Mouse (Mus musculus): ENCODE results near the gene Ipo11.
"Not testable (repeated sequence)": the region's sequence is repeated elsewhere in the genome, so short reads cannot be mapped to it uniquely, and the experiment has no call there.

Gene Ipo11

DNA sequence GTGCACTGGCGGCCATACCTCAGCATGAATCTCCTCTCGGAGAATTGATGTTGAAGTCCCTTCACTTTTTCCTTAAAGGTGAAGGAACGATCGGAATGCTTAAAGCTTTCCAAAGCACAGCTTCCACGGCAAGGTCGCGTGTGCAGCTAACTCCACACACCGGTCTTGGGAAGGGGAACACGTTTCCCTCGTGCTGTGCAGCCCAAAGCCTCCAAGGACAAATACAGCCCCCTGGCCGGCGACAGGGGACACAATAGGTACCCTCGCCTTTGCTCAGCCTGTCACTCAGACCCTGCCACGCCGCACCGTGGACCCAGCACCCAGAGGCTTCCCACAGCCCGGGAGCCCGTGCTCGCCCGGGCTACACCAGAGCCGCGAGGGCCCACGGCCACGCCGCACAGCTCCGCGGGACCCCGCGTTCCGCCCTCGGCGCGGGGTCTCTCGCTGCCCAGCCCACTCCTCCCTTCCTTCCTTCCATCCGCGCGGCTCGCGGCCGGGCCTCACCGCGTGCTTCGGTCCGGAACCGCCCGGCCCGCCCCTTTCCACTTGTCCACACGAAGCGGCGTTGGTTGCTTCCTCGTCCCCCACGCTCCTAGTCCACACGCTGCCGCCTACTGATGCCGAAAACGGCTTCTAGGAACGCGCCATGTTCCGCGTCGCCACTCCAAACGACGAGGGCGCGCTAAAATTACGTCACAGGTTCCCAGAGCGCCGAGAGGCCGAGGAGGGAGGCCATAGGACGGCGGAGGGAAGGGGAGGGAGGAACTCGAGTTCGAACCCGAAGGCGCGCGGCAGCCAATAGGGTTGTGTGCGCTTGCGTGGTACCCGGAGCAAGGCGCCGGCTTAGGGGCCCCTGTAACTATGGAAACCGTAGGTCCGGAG, at the start of gene Ipo11:
Gene Ipo11, minus strand, starts transcription at position 703 of the 882 bp plus-strand sequence.
- peak; percentile 95 for DNase-seq

DNA sequence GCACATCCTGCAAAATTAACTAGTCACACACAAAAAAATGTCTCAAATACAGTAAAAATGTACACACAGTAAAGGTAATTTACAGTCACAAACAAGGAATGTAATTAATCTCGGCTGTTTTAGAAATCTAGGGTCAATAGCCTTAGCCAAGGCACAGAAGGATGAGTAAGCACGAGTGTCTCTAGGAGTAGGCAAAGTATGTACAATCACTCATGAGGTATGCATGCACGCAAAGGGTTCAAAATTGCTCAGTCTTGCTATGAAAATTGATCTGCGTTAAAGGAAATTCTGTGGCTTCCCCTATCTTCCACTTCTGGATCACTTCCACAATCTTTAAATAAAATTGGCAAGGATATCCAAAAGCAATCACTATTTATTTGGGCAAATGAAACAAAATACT, 24.7 kb upstream of the Ipo11 start:
- no peak for DNase-seq

DNA sequence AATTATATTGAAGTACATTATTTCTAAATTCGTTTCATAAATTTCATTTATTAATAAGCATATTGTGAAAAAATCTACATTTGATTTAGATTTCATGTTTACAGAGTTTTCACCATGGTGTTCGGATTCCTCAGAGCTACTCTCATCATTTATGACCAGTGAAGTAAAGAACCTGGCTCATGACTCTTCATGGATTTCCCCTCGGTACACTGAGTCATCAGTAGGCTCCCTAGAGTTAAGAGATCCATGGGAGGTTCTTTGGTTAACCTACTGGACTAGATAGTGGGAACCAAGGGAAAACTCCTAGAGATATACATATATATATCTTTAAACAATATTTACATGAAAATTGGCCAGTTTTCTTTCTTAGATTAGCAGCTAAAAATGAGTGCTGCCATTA, 23.8 kb upstream of the Ipo11 start:
- DNase-seq, result no peak

DNA sequence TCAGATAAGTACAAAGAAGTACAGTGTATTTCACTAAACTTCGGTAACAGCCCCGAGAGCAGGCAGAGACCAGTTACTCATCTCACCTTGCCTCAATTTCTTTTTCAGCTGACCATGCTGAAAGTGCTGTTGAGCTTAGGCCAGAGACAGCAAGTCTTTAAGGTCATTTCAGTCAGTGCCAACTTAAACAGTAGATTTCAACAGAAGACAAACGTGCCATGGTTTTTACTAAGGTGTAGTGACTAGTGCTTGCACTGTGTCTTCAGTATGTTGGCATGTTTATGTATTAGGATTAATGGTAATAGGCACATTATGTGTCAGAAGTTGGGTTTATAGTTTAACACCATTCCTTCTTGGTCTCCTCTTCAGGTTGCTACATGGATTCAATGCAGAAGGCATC, 21.5 kb upstream of the Ipo11 start:
- DNase-seq, result no peak

DNA sequence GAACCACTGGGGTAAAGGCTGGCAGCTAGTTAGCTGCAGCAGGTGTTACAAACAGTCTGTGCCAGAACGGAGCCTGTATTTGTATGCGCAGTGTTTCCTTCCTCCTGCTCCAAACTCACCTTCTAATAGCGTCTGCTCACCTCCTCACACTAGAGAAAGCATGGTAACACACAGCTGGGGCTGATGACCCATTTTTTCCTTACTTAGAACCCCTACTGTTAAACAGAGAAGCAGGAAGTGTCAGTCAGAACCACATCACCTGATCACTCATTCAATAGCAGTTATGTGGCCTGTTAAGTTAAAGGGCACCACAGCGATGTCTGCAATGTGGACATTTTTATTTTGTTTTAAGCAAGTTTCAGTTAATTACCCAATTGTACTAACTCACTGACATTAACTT, 20.8 kb upstream of the Ipo11 start:
- DNase-seq, result no peak

DNA sequence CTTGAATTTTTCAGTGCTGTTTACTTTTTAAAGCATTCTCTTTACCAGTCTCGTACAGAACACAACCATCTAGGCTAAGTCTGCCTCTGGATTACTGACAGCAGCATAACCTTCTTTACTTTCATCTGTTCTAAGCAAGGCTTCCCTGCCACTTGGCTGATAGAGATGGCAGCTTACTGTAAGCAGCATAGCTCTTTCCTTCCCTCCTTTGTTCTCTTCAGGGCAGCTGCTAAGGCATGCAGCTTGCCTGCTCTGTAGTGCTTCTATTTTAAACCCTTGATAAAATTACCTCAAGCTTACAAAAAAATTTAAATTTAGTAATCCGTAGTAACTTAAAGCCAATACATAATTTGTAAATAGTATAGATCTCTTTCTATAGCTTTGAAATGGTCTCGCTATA, 18.1 kb upstream of the Ipo11 start:
- DNase-seq, result no peak

DNA sequence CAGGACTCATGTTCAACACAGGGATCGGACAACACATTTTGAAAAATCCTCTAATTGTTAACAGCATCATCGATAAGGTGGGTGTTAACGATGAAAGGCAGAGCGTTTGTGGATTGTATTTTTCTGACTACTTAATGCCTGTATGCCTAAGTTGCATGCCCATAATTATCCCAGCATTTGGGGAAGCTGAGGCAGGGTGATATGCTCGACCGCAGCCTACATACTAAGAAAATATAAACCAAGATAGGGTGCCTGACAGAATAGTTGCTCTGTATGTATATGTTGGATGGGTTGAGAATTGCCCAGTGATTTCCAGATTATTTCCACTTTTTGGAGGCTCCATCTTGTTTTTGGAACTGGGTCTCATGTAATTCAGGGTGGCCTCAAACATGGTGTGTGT, 10.8 kb upstream of the Ipo11 start:
- DNase-seq, result no peak

DNA sequence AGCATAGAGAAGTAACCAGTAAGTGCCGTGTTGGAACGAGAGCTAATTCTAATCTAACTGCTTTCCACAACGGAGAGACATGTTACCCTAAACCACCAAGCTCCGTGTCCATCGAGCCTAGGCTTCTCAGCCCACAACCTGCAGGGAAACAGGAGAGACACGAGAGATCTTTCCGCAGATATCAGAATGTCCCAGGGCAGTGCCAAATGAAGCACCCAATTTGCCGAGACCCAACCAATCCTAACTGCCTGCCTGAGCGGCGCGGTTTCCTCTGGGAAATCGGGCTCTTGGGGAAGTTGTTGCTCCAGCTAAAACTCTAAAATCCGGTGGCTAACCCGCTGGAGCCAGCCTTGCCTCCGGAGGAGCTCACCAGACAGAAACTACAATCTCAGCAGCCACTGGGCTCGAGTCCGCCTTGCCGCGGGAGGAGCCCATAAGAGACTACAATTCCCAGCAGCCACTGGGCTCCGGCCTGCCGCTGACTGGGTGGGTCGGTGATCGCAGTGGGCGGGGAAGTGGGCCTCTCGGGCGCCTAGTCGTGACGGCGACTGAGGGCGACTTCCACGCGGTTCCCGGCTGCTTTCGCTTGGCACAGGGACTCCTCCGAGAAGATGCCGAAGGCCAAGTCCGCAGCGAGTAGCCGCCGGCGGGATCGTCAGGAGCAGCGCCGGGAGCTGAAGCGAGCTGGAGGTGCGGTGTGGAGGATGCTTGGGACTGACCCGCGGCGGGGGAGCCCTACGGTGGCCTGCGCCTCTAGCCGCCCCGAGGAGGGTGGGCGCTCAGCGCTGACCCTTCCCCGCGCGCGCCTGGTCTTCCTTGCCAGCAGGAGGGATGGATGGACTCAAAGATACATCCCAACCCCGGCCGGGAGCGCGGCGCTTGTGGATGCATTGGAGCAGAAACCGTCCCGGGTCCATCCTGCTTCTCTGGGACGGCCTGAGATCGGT, 10.1 kb upstream of the Ipo11 start, which contains the start of gene Dimt1:
Gene Dimt1, plus strand, starts transcription at position 534 of the 947 bp plus-strand sequence.
- peak; percentile 98 for DNase-seq

DNA sequence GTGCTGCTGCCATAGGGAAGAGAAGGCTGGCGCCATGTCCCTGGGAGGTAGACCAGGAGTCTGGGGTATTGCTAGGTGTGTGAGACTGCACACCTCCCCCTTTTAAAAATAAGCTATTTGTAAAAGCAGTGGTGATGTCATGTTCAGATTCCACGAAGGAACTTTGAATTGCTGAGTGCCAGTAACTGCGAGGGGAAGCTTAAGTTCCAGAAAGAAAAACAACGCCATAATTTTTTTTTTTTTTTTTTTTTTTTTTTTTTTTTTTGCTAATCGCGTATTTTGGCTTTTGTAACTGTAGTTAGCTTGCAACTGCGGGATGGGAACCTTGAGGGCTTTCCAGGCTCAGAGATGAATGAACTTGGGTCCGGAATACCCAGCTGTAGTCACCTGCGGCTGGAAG, 8.8 kb upstream of the Ipo11 start:
- DNase-seq, result no peak

DNA sequence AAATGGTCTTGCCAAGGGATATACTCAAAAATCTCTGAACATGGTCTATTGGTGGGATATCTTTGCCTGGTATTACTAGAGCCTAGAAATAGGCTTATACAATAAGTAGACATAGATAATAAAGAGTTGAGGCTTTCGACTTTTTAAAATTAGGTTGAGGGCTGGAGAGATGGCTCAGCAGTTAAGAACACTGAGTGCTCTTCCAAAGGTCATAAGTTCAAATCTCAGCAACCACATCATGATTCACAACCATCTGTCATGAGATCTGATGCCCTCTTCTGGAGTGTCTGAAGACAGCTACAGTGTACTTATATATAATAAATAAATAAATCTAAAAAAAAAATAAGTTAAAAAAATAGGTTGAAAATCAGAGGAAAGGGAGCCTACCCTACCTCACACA, 6.0 kb upstream of the Ipo11 start:
- DNase-seq, result no peak

DNA sequence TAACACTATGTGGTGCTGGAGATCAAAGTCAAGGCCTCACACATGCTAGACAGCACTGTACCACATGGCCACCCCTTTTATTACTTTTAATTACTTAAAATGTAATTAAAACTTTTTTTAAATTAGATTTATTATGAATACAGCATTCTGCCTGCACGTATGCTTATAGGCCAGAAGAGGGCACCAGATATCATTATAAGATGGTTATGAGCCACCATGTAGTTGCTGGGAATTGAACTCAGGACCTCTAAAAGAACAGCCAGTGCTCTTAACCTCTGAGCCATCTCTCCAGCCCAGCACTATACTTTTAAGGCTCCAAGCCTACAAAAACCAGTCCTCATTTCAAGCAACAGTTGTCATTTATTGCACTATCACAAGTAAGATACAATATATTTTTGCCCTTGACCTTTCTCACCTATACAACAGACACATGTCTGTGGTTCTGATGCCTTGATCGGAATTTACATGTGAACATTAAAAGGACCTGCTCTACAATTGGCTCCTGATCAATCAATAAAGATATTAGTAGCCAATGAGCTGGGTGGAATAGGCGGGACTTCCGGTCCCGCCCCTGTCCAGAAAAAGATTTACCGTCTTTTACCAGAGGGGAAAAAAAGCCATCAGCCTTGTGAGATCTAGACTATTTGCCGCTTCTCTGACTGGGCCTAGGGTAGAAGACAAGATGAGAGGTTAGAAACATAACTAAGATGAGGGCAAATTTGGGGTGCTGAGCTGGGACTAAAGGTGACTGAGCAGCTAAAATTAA, 4.6 kb upstream of the Ipo11 start:
- no peak for DNase-seq

DNA sequence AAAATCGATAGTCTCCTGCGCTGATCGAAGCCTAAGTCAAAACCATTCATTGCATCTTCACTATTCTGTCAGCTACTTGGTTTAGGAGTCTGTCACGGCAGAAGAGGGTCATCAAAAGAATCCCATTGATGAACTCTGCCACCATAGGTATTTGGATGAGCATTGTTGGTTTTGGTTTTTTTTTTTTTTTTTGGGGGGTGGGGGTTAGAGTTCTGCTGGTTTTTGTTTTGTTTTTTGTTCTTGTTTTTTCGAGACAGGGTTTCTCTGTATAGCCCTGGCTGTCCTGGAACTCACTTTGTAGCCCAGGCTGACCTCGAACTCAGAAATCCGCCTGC, 347 bp upstream of the Ipo11 start:
- DNase-seq, result no peak

DNA sequence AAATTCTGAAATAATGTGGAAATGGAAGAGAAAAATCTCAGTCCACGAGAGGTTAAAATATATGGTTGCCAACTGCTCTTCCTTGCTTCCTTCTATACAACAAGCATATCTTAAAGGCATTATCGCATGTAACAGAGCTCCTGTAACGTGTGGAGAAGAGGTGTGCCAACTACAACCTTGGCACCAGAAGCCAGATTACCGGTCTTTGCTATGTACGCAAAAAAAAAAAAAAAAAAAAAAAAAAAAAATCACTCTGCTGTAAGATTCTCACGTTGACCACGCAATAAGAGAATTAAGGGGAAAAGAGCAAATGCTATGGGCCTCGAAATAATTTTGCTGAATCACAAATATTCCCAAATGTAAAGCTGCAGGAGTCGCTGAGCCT, 895 bp downstream of the Ipo11 start:
- DNase-seq, result no peak

DNA sequence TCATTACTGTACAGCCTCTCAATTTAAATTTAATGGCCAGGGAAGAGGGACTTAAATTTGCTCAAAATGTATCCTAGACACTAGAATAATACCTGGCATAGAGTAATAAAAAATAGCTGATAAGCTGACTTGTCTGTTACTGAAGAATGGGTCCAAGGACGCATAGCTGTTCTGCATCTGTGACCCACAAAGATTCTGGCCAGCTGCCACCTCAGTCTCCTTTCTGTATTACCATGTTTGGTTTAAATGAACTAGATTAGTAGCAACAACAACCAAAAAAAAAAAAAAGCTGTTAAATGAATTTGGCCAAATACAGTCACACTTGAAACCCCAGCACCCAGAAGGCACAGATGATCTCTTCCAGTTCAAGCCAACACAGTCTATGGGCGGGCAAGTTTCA, 7.6 kb downstream of the Ipo11 start:
- DNase-seq, result peak; percentile 40

DNA sequence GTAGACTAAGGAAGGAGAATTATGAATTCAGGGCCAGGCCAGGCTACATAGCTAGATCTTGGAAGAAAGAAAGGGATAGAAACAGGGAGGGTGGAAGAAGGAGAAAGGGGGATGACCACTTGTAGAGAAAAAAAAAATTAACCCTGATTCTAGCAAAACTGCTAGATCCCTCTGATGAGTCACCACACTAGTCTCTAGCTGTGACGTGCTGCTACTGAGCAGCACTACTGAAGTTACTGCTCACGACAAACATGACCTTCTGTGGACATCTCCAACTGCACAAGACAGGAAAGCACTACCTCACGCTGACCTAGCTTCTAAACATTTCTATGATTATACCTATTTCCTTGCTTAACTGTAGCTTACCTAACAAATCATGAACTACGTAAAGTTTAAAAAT, 8.5 kb downstream of the Ipo11 start:
- DNase-seq, result no peak

DNA sequence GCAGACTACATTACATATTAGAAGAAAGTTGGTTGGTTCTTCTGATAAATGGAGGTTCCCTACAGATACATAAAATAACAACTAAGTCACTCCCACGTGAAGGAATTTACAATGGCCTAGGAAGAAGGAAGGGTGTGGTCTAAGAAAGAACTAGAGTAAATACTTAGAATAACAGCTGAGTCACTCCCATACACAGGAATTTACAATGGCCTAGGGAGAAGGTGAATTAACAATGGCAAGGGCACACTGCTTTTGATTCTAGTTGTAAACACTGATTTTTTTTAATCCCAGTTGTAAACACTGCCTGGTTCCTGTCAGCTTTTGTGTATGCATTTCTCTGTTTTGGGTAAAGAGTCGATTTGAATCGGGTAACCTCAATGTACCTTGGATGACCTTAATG, 10.8 kb downstream of the Ipo11 start:
- not testable (repeated sequence) for DNase-seq

DNA sequence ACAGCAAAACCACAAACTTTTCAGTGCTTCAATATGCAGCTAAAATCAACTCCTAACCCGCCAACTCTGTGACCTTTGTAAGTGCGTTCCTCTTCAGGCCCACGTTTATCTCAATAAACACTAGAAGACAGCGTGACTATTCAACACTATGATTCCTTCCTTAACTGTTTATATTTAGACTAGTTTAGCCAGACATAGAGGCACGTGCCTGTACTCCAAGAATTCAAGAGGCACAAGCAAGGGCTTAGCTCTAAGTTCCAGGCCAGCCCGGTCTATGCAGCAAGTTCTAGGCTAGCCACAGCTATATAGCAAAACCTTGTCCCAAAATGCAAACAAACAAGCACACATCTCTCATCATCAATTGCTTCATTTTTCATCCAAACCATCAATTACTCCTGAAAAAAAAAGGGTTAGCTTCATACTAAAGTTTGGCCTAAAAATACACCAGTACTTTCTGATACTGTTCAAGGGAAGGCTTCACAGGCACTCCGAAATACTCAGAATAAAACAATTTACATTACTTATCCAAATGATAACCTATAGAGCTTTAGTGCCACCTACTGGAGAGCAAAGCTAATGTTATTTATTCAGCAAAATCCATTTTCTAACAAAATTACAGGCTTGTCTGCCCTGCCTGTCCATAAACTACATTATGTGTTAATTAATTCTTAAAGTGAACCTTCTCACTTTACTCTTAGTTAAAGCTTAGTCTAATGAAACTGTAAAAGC, 18.3 kb downstream of the Ipo11 start:
- DNase-seq, result peak; percentile 11

DNA sequence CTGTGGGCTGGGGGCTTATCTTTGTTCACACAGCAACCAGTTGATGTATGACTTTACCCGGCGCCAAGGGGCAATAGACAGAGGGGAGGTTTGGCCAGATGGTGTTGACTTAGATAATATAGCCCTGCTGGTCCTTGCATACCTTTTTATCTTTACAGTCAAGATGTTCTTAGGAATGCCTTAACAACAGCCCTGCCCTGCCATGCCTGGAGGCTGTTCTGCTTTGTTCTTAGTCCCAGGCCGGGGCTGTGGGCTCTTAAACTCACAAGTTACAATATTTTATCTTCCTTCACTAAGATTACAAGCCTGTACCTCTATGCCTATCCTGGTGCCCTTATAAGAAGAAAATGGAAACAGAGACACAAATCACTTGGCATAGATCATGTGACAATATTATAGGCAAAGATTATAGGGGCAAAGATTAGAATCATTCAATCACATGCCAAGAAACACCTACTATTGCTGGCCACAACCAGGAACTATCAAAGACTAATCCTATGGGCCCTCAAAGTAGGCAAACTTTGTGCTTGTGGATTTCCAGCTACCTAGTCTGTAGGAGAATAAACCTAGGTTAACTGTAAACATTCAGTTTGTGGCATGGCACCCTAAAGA, 23.5 kb downstream of the Ipo11 start:
- no peak for DNase-seq

DNA sequence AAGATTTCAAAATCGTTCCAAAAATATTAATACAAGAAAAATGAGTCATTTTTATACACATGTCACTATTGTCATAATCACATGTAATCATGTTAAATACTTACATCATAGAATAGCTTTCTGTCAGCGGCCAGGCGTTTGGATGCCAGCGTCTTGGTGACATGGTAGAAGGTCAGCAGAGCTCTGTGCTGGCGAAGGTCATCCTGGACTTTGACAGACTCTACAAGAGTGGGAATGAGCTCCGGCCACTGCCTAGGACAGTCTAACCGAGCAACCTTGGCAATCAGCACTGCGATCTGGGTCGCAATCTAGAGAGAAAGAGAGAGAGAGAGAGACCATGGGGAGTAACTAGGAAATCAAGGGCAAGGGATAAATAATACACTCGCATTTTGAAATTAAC, 26.7 kb downstream of the Ipo11 start:
- DNase-seq, result no peak

DNA sequence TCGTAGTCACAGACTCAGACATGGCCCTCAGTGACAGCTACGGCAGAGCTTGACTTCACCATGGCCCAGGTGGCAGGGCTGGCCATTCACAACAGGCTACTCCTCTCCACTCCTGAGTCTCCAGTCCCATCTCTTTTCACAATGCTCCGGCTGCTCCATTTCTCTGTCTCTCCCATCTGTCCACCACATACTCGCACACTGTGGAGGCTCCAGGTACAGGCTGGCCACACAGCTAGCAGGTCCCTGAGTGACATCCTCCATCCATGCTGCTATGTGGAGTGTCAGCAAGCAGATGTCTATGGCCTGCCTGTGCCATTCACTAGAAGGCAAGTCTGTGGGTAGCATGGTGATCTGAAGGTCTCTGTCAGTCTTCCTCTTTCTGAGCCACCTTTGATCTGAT, 29.5 kb downstream of the Ipo11 start:
- no peak for DNase-seq

DNA sequence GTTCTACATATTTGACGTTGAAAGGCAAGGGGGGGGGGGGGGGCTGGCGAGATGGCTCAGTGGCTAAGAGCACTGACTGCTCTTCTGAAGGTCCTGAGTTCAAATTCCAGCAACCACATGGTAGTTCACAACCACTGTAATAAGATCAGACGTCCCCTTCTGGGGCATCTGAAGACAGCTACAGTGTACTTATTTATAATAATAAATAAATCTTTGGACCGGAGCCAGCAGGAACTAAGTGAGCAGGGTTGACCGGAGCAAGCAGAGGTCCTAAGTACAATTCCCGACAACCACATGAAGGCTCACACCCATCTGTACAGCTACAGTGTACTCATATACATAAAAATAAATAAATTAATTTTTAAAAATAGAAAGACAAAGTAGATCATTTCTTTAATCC, 31.6 kb downstream of the Ipo11 start:
- DNase-seq, result not testable (repeated sequence)

DNA sequence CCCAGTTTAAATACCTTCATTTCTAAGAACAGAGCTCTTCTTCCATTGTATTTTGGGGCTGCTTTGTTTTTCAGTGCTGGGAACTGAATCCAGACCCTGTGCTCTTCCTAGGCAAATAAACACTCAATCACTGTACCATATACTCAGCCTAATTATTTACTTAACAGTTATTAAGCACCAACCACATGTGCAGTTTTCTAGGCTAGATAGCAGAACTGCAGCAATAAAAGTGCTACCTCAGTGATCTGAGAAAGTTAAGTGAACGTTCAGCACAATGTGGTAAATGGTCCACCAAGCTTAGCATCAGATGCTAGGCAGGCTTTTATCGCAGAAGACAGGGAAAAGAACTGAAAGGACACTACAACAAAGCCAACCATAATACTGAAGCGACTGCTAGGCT, 32.1 kb downstream of the Ipo11 start:
- DNase-seq, result no peak

Measured in lung, postnatal 10 days (tissue).